Mouse (Mus musculus) stomach, postnatal 0 days (tissue): Measurements from ENCODE around the gene Mrpl54.

ENCODE experiments used
- CTCF ChIP-seq: IDR thresholded peaks from 2 replicates; pipeline ENCODE4 v1.5.1; 2016; ENCODE audit warnings: antibody characterized with exemption, low read depth, mild to moderate bottlenecking, moderate library complexity
- EP300 ChIP-seq: optimal IDR thresholded peaks from 2 replicates; pipeline ENCODE3; 2016; ENCODE audit warnings: antibody characterized with exemption

GRCm38 (mm10) chr10:81216810-81217209 is 49.9 kb downstream of the Mrpl54 start:
- TF ChIP-seq CTCF (no peak), EP300 (no peak)
